Mouse (Mus musculus): ENCODE data around the gene Ric3. TPM values are rescaled to one million over a fixed set of nuclear protein-coding genes. Genes with fewer than 3 reads are reported as not detected.

The Ric3 gene
- polyA plus RNA-seq, 1 experiment: 2.4 TPM

- TF ChIP-seq POLR2A (IDR thresholded peaks at IDR 0.05; ENCODE audit: borderline replicate concordance, control insufficient read depth, low read depth, low read length): no peak
- TF ChIP-seq CTCF (IDR thresholded peaks at IDR 0.05; ENCODE audit: control insufficient read depth, insufficient read depth, low read length): no peak
- Histone ChIP-seq H3K4me3 (replicated peaks; ENCODE audit: control insufficient read depth, low read depth, low read length) (no peak overlapping the region), H3K4me1 (ENCODE audit: control insufficient read depth, insufficient read depth, low read length) (no peaks in the 10 kb centered on the region), H3K27ac (ENCODE audit: control insufficient read depth, insufficient read depth, low read depth, low read length, poor library complexity) (no peak overlapping the region)
- 83% methylated on average over 1 of the region's 1 CpGs for WGBS
Measured at GRCm38 (mm10) chr7:109038987-109039386, 44.1 kb downstream of the Ric3 start.

- no peak for TF ChIP-seq CTCF (IDR thresholded peaks at IDR 0.05; ENCODE audit: control insufficient read depth, insufficient read depth, low read length)
- TF ChIP-seq POLR2A (IDR thresholded peaks at IDR 0.05; ENCODE audit: borderline replicate concordance, control insufficient read depth, low read depth, low read length): no peak
- no peak overlapping the region for H3K27ac ChIP-seq (ENCODE audit: control insufficient read depth, insufficient read depth, low read depth, low read length, poor library complexity)
Measured at GRCm38 (mm10) chr7:109038121-109038735, 44.9 kb downstream of the Ric3 start.

GRCm38 (mm10) chr7:109032054-109032453 is 51.1 kb downstream of the Ric3 start:
- Histone ChIP-seq H3K27ac (ENCODE audit: control insufficient read depth, insufficient read depth, low read depth, low read length, poor library complexity) (no peak overlapping the region), H3K4me1 (ENCODE audit: control insufficient read depth, insufficient read depth, low read length) (no peaks in the 10 kb centered on the region), H3K4me3 (replicated peaks; ENCODE audit: control insufficient read depth, low read depth, low read length) (no peak overlapping the region)
- no peak for TF ChIP-seq POLR2A (IDR thresholded peaks at IDR 0.05; ENCODE audit: borderline replicate concordance, control insufficient read depth, low read depth, low read length)
- TF ChIP-seq CTCF (IDR thresholded peaks at IDR 0.05; ENCODE audit: control insufficient read depth, insufficient read depth, low read length): no peak
- WGBS: 63% methylated on average over 2 of the region's 2 CpGs

More at GRCm38 (mm10) chr7:109038121-109038735, 44.9 kb downstream of the Ric3 start:
- 80% methylated on average over 8 of the region's 8 CpGs for WGBS
- Histone ChIP-seq H3K4me1 (ENCODE audit: control insufficient read depth, insufficient read depth, low read length) (no peaks in the 10 kb centered on the region), H3K4me3 (replicated peaks; ENCODE audit: control insufficient read depth, low read depth, low read length) (no peak overlapping the region)

GRCm38 (mm10) chr7:109031331-109031730 is 51.8 kb downstream of the Ric3 start:
- Histone ChIP-seq H3K4me3 (replicated peaks; ENCODE audit: control insufficient read depth, low read depth, low read length) (no peak overlapping the region), H3K27ac (ENCODE audit: control insufficient read depth, insufficient read depth, low read depth, low read length, poor library complexity) (no peak overlapping the region), H3K4me1 (ENCODE audit: control insufficient read depth, insufficient read depth, low read length) (no peaks in the 10 kb centered on the region)
- 71% methylated on average over 3 of the region's 3 CpGs for WGBS
- TF ChIP-seq POLR2A (IDR thresholded peaks at IDR 0.05; ENCODE audit: borderline replicate concordance, control insufficient read depth, low read depth, low read length) (no peak), CTCF (IDR thresholded peaks at IDR 0.05; ENCODE audit: control insufficient read depth, insufficient read depth, low read length) (no peak)

- no peaks in the 10 kb centered on the region for H3K4me1 ChIP-seq (ENCODE audit: control insufficient read depth, insufficient read depth, low read length)
- no peak overlapping the region for H3K27ac ChIP-seq (ENCODE audit: control insufficient read depth, insufficient read depth, low read depth, low read length, poor library complexity)
- no peak overlapping the region for H3K4me3 ChIP-seq (replicated peaks; ENCODE audit: control insufficient read depth, low read depth, low read length)
- 73% methylated on average over 6 of the region's 6 CpGs for WGBS
- TF ChIP-seq CTCF (IDR thresholded peaks at IDR 0.05; ENCODE audit: control insufficient read depth, insufficient read depth, low read length): no peak
- no peak for TF ChIP-seq POLR2A (IDR thresholded peaks at IDR 0.05; ENCODE audit: borderline replicate concordance, control insufficient read depth, low read depth, low read length)
Measured at GRCm38 (mm10) chr7:109029961-109030465, 53.1 kb downstream of the Ric3 start.

GRCm38 (mm10) chr7:109028204-109028603 is 54.9 kb downstream of the Ric3 start:
- TF ChIP-seq CTCF (IDR thresholded peaks at IDR 0.05; ENCODE audit: control insufficient read depth, insufficient read depth, low read length) (no peak), POLR2A (IDR thresholded peaks at IDR 0.05; ENCODE audit: borderline replicate concordance, control insufficient read depth, low read depth, low read length) (no peak)
- Histone ChIP-seq H3K4me1 (ENCODE audit: control insufficient read depth, insufficient read depth, low read length) (no peaks in the 10 kb centered on the region), H3K4me3 (replicated peaks; ENCODE audit: control insufficient read depth, low read depth, low read length) (no peak overlapping the region), H3K27ac (ENCODE audit: control insufficient read depth, insufficient read depth, low read depth, low read length, poor library complexity) (no peak overlapping the region)
- WGBS: 21% methylated on average over 6 of the region's 6 CpGs

- Histone ChIP-seq H3K4me1 (ENCODE audit: control insufficient read depth, insufficient read depth, low read length) (no peaks in the 10 kb centered on the region), H3K27ac (ENCODE audit: control insufficient read depth, insufficient read depth, low read depth, low read length, poor library complexity) (no peak overlapping the region), H3K4me3 (replicated peaks; ENCODE audit: control insufficient read depth, low read depth, low read length) (no peak overlapping the region)
- WGBS: 92% methylated on average over 7 of the region's 7 CpGs
- no peak for TF ChIP-seq CTCF (IDR thresholded peaks at IDR 0.05; ENCODE audit: control insufficient read depth, insufficient read depth, low read length)
- no peak for TF ChIP-seq POLR2A (IDR thresholded peaks at IDR 0.05; ENCODE audit: borderline replicate concordance, control insufficient read depth, low read depth, low read length)
Measured at GRCm38 (mm10) chr7:109027721-109028120, 55.4 kb downstream of the Ric3 start.

GRCm38 (mm10) chr7:109026976-109027375 is 56.2 kb downstream of the Ric3 start:
- 86% methylated on average over 9 of the region's 9 CpGs for WGBS
- no peak overlapping the region for H3K4me3 ChIP-seq (replicated peaks; ENCODE audit: control insufficient read depth, low read depth, low read length)
- TF ChIP-seq POLR2A (IDR thresholded peaks at IDR 0.05; ENCODE audit: borderline replicate concordance, control insufficient read depth, low read depth, low read length) (no peak), CTCF (IDR thresholded peaks at IDR 0.05; ENCODE audit: control insufficient read depth, insufficient read depth, low read length) (no peak)
- H3K27ac ChIP-seq (ENCODE audit: control insufficient read depth, insufficient read depth, low read depth, low read length, poor library complexity): no peak overlapping the region
- H3K4me1 ChIP-seq (ENCODE audit: control insufficient read depth, insufficient read depth, low read length): no peaks in the 10 kb centered on the region
